Mouse (Mus musculus): ENCODE measurements at regions not wholly inside any gene's neighbourhood (a gene's known extent, or its start where the extent isn't known, plus 50 kb on each side); places are given as distances from the start of the nearest gene placed in this dataset.

GRCm38 (mm10) chr2:137513895-137514506 is 397.6 kb upstream of the Jag1 start:
- no peak for TF ChIP-seq CTCF (IDR thresholded peaks at IDR 0.05; ENCODE audit: low read depth, low read length)
- no peak for TF ChIP-seq POLR2A (IDR thresholded peaks at IDR 0.05; ENCODE audit: borderline replicate concordance, low read depth, low read length)
